Mouse (Mus musculus): Measurements from ENCODE around the gene Cpm. TPM values are rescaled to one million over a fixed set of nuclear protein-coding genes. Genes with fewer than 3 reads are reported as not detected.
"Not testable (repeated sequence)": the region's sequence is repeated elsewhere in the genome, so short reads cannot be mapped to it uniquely, and the experiment has no call there.

Gene Cpm
- total RNA-seq, 2 experiments from 2014 or later: 20.3 to 33.2 TPM

DNA sequence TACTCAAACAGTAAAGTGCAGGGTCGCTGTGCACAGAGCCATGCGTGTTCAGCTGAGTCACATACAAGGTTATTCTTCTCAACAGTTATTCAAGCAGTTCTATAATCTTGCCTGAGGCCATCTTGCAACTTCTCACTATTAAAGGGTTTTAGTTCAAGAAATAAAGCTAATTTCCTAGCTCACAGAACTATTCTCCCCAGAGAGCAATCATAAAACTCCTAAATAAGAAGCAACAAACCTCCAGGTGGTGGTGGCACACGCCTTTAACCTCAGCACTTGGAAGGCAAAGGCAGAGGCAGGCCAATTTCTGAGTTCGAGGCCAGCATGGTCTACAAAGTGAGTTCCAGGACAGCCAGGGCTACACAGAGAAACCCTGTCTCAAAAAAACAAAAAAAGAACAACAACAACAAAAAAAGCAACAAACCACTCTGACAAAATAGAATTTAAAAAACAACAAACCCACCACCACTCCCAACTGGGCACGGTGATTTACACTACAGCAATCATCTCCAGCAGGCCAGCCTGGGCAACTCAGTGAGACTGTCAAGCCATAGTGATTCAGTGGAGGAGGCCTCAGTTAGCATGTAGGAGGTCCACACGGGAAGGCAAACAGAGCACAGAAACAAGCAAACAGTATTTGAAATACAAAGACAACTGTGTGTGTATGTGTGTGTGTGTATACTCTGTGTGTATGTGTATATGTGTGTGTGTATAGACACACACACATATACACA, 67.7 kb downstream of the Cpm start:
- no peak for DNase-seq (ENCODE audit: low spot score in 2 of 2)

DNA sequence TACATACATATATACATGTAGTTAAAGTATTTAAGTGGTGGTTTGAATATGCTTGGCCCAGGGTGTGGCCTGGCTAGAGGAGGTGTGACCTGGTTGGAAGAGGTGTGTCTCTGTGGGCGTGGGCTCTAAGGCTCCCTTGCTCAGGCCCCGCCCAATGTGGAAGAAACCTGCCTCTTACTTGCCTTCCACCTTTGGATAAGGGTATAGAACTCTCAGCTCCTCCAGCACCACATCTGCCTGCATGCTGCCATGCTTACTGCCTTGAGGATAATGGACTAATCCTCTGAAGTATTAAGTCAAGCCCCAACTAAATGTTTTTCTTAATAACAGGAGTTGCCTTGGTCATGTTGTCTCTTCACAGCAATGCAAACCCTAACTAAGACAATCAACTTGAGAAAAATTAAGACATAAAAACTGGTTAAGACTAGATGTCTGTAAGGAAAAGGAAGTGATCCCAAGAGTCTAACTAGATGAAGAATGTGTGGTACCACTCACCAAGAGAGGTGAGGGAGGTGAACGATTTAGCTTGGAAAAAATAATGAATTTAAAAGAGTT, 68.3 kb downstream of the Cpm start:
- DNase-seq (ENCODE audit: low spot score in 2 of 2): no peak

DNA sequence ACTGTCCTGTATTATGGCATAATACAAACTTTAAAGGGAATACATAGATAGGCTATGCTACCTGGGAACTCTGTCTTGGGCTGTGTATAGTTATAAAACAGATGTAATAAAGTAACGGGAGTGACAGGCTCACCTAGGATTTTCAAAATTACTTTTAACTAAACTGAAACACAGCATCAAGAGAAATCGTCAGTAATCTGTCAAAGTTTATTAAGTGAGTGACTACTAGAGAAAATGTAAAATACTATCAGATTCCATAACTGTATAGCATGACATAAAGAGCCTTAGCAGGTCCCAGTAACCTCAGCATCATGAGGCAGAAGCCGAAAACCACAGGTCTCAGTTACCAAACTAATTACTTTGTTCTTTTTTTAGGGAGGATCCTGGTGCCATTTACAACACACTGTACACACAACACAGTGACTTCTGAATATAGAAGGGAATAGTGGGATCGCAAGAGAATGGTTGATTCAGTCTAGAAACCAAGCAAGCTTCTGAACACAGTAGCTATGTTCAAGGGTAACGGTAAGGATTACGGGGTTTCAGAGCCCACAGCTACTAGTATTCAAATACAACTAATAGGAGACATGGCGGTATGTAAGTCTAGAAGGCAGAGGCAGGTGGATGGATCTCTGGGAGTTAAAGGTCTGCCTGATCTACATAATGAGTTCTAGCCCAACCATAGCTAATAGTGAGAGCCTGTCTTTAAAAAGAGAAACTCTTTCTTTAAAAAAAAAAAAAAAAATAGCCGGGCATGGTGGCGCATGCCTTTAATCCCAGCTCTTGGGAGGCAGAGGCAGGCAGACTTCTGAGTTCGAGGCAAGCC, 69.2 kb downstream of the Cpm start:
- DNase-seq (ENCODE audit: low spot score in 2 of 2): no peak

DNA sequence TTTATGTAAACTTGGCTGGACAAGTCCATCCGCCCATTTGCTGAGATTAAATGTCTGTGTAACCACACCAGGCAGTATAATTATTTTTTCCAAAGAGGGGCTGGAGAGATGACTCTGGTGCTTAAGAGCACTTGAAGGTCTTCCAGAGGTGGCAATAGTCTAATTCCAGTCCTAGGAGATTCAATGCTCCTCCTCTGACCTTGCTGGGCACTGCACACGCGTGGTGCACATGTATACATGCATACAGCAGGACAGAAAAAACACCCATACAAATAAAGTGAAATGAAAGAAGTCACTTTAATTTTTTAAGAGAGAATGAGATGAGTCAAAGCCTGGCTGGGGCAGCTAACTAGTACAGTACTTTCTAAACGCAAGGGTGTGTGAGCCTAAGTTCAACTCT, 70.6 kb downstream of the Cpm start:
- DNase-seq (ENCODE audit: low spot score in 2 of 2): no peak

DNA sequence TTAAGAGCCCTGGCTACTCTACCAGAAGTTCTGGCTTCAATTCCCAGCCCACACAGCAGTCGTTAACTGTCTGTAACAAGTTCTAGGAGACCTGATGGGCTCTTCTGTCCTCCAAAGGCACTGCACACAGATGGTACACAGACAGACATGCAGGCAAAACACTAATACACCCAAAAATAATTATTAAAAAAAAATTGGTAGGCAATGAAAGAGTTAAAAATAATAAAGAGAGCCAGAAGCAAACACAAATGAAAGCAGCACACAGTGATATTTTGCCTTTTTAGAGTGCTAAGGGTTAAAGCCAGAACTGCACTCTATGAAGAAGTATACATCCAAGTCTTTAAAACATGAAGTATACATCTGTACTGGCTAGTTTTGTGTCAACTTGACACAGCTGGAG, 71.2 kb downstream of the Cpm start:
- no peak for DNase-seq (ENCODE audit: low spot score in 2 of 2)

DNA sequence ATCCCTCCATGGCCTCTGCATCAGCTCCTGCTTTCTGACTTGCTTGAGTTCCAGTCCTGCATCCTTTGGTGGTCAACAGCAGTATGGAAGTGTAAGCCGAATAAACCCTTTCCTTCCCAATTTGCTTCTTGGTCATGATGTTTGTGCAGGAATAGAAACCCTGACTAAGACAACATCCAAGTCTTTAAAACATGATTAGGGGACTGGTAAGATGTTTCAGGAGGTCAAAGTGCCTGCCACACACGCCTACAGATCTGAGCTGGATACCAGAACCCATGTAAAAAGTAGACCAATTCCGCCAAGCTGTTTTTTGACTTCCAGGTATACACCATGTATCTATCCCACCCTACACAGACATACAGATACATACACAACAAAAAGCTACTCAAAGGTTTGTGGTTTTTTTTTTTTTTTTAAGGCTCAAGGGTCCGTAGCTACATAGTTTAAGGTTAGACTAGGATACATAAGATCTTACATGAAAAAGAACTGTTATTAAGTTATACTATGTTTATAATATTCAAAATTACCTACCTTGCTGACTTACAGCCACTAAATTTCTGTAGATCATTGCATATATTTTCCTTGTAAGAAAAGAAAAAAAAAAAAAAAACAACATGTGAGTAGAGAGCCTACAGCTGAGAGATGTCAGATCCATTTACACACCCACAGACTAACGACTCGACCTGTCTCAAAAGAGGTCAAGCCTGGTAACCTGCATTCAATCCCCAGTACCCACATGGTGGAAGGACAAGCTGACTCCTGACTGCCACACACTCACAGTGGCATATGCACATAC, 71.9 kb downstream of the Cpm start:
- no peak for DNase-seq (ENCODE audit: low spot score in 2 of 2)

DNA sequence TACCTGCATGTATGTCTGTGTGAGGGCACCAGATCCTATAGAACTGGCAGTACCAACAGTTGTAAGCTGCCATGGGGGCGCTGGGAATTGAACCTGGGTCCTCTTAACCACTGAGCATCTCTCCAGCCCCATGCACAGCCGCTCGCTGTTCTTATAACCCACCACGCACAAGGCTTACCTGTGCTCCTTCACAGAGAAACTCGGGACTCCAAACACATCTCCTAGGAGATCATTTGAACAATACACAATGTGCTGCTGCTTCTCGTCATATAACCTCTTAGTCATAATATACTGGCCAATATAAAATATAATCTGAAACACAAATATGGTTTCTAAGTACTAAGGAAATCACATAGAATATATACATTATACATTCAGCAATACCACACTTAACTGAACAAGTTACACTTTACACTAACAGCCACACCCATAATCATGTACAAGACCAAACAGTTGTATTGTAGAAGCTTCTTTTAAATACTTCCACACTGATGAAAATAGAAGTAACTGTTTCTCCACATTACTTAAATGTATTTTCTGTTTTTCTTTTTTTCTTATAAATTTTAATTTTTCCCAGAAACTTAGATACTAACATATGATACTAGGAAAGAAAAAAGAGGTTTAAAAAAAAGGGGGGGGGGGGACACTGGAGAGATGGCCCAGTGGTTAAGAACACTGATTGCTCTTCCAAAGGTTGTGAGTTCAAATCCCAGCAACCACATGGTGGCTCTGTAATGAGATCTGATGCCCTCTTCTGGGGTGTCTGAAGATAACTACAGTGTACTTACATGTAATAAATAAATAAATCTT, 72.9 kb downstream of the Cpm start:
- DNase-seq (ENCODE audit: low spot score in 2 of 2): no peak

DNA sequence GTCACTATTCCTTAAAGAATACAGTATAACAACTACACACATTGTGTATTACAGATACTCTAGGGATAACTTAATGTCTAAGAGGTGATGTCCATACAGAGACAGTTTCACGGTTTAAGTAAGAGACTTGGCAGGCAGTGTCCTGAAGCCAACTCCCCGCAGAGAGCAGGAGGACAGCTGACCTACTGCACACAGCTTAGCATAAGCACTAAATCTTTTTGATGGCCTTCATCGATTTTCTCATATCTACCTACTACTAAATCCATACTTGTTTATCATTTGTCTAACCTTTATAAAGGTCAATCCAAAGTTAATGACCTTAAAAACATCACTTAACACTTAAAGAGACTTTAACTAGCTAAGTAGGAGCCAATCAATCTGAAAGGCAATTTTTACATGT, 74.2 kb downstream of the Cpm start:
- DNase-seq (ENCODE audit: low spot score in 2 of 2): no peak

DNA sequence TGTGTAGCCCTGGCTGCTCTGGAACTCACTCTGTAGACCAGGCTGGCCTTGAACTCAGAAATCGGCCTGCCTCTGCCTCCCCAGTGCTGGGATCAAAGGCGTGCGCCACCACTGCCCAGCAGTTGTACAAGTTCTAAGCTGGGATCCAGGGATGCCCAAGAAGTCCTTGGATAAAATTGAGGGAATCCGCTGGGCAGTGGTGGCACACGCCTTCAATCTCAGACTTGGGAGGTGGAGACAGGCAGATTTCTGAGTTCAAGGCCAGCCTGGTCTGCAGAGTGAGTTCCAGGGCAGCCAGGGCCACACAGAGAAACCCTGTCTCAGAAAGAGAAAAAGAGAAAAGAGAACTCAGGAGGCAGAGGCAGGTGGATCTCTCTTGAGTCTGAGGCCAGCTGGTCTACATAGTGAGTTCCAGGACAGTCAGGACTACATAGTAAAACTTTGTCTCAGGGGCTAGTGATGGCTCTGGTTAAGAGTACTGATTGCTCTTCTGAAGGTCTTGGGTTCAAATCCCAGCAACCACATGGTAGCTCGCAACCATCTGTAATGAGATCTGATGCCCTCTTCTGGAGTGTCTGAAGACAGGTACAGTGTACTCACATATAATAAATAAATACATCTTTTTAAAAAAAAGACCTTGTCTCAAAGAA, 75.1 kb downstream of the Cpm start:
- not testable (repeated sequence) for DNase-seq (ENCODE audit: low spot score in 2 of 2)

DNA sequence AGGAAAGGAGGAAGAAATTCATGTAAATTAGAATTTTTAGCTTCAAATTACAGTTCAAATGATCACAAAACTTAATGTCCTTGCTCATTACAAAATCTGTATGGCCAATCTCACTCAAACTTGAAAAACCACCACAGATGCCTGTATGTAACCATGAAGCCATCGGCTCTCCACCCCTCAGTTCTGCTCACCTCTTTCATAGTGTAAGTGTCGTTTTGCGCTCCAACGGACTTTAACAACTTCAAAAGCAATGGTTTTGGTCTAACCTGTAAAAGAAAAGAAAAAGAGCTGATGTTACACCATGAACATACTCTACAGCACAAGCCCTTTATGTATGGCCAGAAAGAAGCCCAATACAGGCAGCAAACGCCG, 75.7 kb downstream of the Cpm start:
- DNase-seq (ENCODE audit: low spot score in 2 of 2): no peak

DNA sequence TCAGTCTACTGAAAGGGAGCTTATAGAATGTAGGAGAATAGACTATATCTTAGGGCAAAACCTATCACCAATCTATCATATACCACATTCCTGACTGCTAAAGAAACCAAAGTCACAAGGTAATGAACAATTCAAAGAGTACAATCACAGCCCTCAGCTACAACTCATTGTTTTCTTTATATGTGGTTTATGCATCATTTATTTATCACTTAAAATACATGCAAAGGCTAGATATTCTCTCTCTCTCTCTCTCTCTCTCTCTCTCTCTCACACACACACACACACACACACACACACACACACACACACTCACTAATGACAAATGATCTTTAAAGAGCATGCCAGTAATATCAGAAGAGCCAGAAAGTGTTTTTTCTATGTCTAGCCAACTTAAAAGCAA, 76.5 kb downstream of the Cpm start:
- no peak for DNase-seq (ENCODE audit: low spot score in 2 of 2)

DNA sequence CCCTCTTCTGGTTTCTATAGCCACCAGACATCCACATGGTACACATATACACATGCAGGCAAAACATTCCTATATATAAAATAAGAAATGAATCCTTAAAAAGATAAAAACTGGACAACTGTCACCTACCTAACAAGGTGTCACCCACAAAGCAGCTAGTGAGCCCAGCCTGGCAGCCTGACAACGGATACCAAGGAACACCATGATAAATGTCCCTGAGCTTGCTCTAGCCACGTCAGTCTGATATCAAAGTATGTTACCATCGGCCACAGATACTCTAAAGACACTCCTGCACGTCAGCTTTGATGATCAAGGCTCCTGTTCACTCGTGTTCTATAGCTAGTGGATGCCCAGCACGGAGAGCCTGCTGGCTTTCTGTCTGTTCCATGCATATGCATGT, 77.1 kb downstream of the Cpm start:
- DNase-seq (ENCODE audit: low spot score in 2 of 2): no peak

DNA sequence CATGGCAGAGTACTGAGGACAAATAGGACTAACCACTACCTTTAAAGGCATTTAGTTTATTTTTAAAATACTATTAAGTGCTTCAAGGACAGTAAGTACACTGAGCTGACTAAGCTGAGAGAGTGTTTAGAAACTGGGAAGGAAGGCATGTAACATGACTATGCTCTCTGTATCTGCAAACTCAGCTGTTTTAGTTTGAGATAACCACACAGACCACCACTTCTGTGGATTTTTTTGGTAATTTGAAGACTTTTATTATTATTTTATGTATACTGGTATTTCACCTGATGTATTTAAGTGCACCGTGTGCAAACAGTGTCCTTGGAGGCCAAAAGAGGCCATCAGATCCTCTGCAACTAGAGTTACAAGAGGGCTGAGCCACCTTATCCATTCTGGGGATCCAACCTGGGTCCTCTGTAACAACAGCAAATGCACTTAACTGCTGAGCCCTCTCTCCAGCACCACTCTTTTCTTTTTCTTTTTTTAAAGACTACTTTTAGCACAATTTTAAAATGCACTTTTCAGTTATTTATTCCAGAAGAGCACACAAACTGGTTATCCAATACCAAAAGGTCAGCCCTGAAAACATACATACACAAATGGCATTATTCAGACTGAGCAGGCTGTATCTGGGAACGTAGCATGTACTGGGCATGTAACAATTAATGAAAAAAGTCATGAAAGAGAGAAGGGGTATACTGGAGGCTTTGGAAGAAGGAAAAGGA, 78.0 kb downstream of the Cpm start:
- no peak for DNase-seq (ENCODE audit: low spot score in 2 of 2)

DNA sequence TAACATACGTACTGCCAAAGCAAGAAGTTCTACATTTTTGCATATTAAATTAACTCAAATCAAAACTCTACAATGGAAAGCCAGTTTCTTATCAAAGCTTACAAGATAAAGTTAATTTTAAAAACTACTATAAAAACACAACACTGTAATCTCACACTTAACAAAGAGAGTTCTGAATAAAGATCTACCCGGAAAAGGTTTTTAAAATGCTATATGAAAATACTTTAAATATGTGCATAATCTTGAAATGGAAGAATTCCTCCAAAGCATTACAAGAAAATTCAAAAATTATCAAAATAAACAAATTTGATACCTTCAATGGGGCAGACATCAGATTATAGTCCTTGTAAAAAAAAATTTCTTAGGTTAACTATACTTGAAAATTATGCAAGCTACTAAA, 79.1 kb downstream of the Cpm start:
- DNase-seq (ENCODE audit: low spot score in 2 of 2): no peak

DNA sequence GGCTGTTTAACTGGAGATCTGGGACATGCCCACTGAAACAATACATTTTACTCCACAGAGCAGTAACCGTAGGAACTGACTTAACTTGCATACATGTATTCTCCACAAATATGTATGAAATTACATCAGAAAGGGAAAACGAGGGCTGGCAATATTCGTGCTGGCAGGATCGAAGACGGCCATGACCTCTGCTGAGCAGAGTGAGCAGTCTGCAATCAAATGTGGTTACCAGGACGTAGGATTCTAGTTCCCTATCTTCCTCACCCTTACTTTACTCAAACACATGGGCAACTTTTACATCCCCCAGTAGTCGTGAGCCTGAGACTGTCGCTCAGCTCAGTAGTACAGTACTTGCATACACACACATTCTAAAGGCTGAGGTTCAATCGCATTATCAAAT, 79.6 kb downstream of the Cpm start:
- DNase-seq (ENCODE audit: low spot score in 2 of 2): no peak

DNA sequence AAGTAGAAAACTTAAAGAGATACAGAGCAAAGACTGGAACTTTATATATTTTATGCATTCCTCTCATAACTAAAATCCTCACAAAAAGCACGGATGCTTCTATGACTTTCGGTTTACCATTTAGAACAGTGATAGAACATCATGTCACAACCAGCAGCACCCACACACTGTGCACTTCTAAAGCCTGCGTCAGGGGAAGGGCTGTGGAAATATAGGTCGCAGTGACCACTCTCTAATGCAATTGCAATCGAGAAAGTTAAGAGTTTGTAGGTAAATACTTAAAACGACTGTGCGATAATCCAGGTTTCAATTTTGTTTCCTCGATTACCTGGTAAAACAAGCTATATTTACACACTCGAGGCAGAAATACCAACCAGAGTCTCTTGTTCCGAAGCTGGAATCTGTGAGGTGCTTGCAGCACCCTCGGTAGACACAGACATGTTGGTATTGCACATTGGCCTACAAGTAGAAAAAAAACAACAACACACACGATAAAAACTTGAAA, 80.1 kb downstream of the Cpm start:
- DNase-seq (ENCODE audit: low spot score in 2 of 2): no peak

DNA sequence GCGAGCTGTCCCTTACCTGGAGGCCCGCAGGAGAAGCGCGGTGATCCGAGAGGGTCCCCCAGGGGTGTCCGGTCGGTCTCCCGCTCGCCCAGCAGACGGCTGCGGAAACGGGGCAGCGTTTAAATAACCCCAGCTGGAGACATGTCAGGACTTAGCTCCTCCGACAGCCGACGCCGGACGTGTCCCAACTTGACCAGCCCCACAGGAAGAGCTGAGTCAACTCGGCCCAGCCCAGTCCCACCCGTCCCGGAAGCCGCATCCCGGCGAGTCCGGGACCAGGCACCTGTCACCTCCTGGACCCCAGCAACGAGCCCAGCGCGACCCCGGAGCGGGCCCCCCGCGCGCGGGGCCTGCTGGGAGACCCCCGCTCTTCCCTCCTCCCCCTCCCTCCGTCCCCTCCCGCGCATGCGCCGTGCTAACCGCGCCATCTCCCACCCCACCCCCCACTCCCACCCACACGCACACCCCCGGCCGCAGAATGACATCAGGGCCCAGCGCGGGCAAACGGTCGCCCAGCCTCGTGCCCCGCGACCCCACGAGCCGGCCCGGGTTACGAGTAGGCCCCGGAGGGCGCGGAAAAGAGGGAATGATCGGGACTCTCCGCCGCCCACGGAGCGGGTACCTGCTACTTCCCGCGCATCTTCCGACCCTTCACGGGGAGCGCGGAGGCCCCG, 80.8 kb downstream of the Cpm start:
- peak; percentile 75 to 78 for DNase-seq (ENCODE audit: low spot score in 2 of 2)

DNA sequence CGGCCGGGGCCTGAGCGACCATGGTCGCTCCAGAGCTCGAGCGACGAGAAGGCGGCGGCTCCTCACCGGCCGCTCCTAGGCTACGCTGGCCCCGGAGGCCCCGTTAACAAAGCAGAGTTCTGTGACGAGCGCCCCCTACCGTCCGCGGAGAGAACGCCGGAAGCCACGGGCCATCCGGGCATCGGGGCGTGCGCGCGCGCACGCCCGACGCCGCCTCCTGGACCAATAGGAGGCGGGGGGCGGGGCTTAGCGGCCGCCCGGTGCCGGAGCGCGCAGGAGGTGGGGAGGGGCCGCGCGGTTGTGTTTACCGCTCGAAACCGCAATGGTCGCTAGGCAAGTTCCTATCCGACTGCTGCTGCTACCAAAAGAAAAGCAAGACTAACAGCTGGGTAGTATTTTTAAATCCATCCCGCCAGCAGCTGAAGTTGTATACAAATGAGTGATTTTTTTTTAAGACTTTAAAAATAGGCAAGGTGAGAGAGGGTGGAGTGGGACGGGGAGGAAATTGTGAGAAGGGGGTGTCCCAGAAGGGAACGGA, 81.4 kb downstream of the Cpm start, which contains the start of gene Mdm2:
Mdm2 (minus strand) TSS at position 155 of the 538 bp plus-strand sequence.
- DNase-seq (ENCODE audit: low spot score in 2 of 2): peak; percentile 99
